Mouse (Mus musculus) cortical plate, adult 2 months (tissue): ENCODE results near the gene Vkorc1.

Experiments used
- CTCF ChIP-seq: fragments of 200-500 bp; IDR thresholded peaks from 2 replicates; pipeline ENCODE4 v1.5.1; 2011; ENCODE audit warnings: mild to moderate bottlenecking, control low read depth, low read length; ENCODE audit not compliant: insufficient read depth; ENCODE audit errors: extremely low read depth
- POLR2A ChIP-seq: fragments of 200-500 bp; IDR thresholded peaks from 2 replicates; pipeline ENCODE4 v1.6.1; 2011; ENCODE audit warnings: mild to moderate bottlenecking, low read length, control low read depth; ENCODE audit not compliant: insufficient read depth; ENCODE audit errors: extremely low read depth

DNA sequence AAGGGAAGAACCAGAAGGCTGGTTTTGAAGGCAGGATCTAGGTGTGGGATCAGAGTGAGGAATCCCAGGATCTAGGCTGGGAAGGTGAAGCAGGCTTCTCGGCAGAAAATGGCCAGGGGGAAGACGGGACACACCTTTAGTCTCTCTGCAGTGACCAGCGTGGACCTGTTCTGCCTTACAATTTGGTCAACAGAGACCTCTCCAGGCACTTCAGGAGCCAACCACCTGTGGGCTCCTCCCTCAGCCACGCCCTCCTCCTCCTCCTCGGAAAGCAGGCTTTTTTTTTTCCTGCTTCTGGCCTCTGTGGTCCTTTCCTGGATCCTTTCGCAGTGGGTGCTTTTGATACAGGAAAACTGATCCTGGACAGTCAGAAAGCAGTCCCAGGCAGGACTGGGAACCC lies 34.5 kb upstream of the Vkorc1 start, which contains the start of gene Prss8:
- TF ChIP-seq POLR2A (no peak), CTCF (no peak)
